Mouse (Mus musculus) lung, embryonic 15.5 days (tissue): ENCODE results near the gene Npat. TPM values are rescaled to one million over a fixed set of nuclear protein-coding genes. Genes with fewer than 3 reads are reported as not detected.

ENCODE experiments used
- ATAC-seq: fragments of 200-750 bp; cut with Nextera tagmentation; 2 replicates; pipeline ENCODE4 v1.8.0; 2017; ENCODE audit warnings: moderate number of reproducible peaks, borderline replicate concordance; ENCODE audit not compliant: low FRiP score, low TSS enrichment; ENCODE audit errors: extremely low read depth
- H3K27ac ChIP-seq: fragments of 300-500 bp; sonication (generic); 2 replicates; pipeline ENCODE4 v1.5.1; 2015; ENCODE audit warnings: moderate library complexity, mild to moderate bottlenecking, inconsistent platforms
- H3K27me3 ChIP-seq: fragments of 300-500 bp; sonication (generic); 2 replicates; pipeline ENCODE4 v1.6.1; 2015; ENCODE audit warnings: inconsistent platforms
- H3K36me3 ChIP-seq: fragments of 300-500 bp; sonication (generic); 2 replicates; pipeline ENCODE4 v1.6.1; 2015; ENCODE audit warnings: inconsistent platforms
- H3K4me1 ChIP-seq: fragments of 300-500 bp; sonication (generic); 2 replicates; pipeline ENCODE4 v1.6.1; 2015; ENCODE audit warnings: inconsistent platforms
- H3K4me2 ChIP-seq: fragments of 300-500 bp; sonication (generic); 2 replicates; pipeline ENCODE4 v1.6.1; 2015; ENCODE audit warnings: inconsistent platforms, mild to moderate bottlenecking, moderate library complexity
- H3K4me3 ChIP-seq: fragments of 300-500 bp; sonication (generic); 2 replicates; pipeline ENCODE4 v1.5.1; 2015; ENCODE audit warnings: mild to moderate bottlenecking, inconsistent platforms
- H3K9ac ChIP-seq: fragments of 300-500 bp; sonication (generic); 2 replicates; pipeline ENCODE4 v1.6.1; 2015; ENCODE audit warnings: inconsistent platforms
- H3K9me3 ChIP-seq: fragments of 300-500 bp; sonication (generic); 2 replicates; pipeline ENCODE4 v1.6.1; 2016; ENCODE audit warnings: inconsistent platforms
- WGBS: fragments of 180-500 bp; shearing (Covaris S2); methylation state at CpG from one replicate; pipeline ENCODE4 v1.1.7; 2015; 5-methylcytosine and 5-hydroxymethylcytosine counted together
- polyA plus RNA-seq: library from polyadenylated mRNA; unstranded; fragments of >200 nt; fragmentation: Nextera tagmentation; extraction: Ambion mirVana; gene quantifications from 2 replicates; pipeline ENCODE4 v1.2.1, GENCODE M21; 2015

The Npat gene
- polyA plus RNA-seq = 17.0 and 18.2 TPM in 2 replicates

DNA sequence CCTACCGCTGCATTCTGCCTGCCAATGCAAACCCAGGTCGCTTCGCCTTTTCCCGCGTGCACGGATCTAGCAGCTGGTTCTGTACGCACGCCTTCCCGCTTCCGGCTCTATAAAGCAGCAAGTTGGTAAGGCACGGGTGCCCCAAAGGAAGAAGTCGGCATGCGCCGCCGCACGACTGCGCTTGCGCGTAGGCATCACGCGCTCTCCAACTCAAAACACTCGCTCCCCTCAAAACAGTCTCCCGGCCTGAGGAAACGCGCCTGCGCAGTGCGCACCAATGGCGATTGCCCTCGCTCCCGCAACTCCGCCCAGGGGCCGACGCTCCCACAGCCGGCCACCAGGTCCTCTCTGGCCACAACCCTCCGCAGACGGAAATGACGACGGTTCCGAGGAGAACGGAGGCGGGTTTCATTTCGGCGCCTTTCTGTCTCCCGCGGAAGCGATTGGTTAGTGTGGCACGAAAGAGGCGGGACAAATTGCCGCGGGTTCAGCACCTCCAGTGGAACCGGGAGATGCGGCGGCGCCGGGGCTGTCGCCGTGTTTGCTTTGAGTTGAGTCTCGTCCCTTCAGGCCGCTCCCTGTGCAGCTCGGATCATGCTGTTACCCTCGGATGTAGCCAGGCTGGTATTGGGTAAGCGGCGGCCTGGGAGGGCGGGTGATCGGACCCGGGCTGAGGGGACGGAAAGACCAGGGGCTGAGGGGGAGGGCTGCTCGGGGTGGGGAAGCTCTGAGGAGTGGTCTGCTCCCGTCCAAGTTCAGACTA, at the start of gene Npat, which contains the start of gene Atm:
Gene Npat, plus strand, starts transcription at position 490 of the 763 bp plus-strand sequence.
Gene Atm, minus strand, starts transcription at position 183 of the 763 bp plus-strand sequence.
- Histone ChIP-seq H3K27ac (peak within 1 kb of the TSS; percentile 96), H3K9ac (peak within 1 kb of the TSS; percentile 89), H3K27me3 (no peaks in the 10 kb centered on the region), H3K4me3 (peak within 1 kb of the TSS; percentile 89), H3K36me3 (peaks cover 10% of the 10 kb centered on the region; the same call in 1 of the 2 replicates), H3K9me3 (no peaks in the 10 kb centered on the region), H3K4me1 (peaks cover 12% of the 10 kb centered on the region), H3K4me2 (peak within 1 kb of the TSS; percentile 79)
- under 1% methylated on average over 69 of the region's 69 CpGs for WGBS
- peak; percentile 99 for ATAC-seq

DNA sequence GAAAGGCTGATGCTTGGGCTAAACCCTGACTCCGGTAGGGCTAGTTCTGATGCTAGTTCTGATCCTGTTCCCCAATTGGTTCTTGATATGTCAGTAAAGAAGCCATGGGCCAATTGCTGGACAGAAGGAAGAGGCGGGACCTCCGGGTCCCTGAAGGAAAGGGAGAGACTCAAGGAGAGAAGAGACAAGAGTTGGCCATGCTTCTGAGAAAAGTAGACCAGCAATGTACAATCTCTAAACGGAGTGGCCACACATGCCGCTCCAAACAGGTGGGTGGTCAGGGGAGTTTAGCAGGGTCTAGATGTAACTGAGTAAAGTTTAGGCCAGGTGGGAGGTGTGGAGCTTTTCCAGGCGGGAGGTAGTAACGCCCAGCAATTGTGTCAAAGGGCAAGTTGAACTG, 28.8 kb upstream of the Npat start:
- Histone ChIP-seq H3K4me1 (no peaks in the 10 kb centered on the region), H3K27me3 (no peaks in the 10 kb centered on the region), H3K9me3 (no peaks in the 10 kb centered on the region), H3K9ac (no peak overlapping the region), H3K27ac (no peak overlapping the region), H3K4me3 (no peak overlapping the region), H3K36me3 (peaks cover 11% of the 10 kb centered on the region), H3K4me2 (no peak overlapping the region)
- WGBS = 84% methylated on average over 7 of the region's 7 CpGs
- no peak for ATAC-seq

DNA sequence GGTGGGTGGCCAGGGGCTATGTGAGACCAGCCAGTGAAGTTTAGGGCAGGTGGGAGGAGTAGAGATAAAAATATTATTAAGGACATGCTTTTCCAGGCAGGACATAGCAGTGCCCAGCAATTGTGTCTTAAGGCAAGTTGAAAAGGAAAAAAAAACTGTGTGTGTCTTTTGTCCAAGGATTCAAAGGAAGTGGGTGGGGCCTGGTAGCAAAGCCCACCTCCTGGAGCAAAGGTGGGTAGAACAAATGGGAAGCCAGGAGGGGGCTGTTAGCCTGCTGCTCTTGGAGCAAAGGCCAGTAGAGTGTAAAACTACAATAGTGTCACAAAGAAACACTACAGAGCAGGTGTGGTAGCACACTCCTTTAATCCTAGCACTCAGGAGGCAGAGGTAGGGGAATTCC, 22.8 kb upstream of the Npat start:
- no peak overlapping the region for H3K9ac ChIP-seq
- no peak overlapping the region for H3K4me2 ChIP-seq
- H3K4me1 ChIP-seq = no peaks in the 10 kb centered on the region
- no peak overlapping the region for H3K27ac ChIP-seq
- no peak for ATAC-seq
- H3K4me3 ChIP-seq = no peak overlapping the region
- H3K9me3 ChIP-seq = no peaks in the 10 kb centered on the region
- H3K27me3 ChIP-seq = no peaks in the 10 kb centered on the region
- peaks cover 20% of the 10 kb centered on the region for H3K36me3 ChIP-seq

DNA sequence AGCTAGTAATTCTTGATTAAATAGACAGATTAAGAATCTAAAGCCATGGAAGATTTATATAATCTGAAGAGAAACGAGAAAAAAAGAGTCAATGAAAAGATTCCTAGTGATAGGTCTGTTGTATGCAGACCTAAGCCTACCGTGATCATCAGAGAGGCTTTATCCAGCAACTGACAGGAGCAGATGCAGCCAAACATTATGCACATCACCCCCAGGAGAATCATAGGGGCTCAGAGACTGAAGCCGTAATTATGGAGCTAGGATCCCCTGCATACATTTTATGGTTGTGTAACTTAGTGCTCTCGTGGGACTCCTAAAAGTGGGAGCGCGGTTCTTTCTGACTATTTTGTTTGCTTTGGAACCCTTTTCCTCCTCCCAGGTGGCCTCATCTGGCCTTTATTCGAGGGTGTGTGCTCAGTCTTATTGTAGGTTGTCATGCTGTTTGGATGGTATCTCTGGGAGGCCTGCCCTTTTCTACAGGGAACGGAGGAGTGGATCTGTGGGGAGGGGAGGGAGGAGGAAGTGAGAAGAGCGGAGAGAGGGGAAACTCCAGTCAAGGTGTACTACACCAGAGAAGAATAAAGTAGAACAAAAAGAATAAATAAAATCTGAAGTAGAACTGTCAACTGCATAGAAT, 19.4 kb upstream of the Npat start:
- no peak for ATAC-seq
- no peaks in the 10 kb centered on the region for H3K9me3 ChIP-seq
- no peaks in the 10 kb centered on the region for H3K27me3 ChIP-seq
- H3K9ac ChIP-seq = no peak overlapping the region
- H3K4me1 ChIP-seq = no peaks in the 10 kb centered on the region
- H3K4me3 ChIP-seq = no peak overlapping the region
- 71% methylated on average over 9 of the region's 9 CpGs for WGBS
- no peak overlapping the region for H3K4me2 ChIP-seq
- H3K36me3 ChIP-seq = peaks cover 14% of the 10 kb centered on the region; the same call in 1 of the 2 replicates
- H3K27ac ChIP-seq = no peak overlapping the region

DNA sequence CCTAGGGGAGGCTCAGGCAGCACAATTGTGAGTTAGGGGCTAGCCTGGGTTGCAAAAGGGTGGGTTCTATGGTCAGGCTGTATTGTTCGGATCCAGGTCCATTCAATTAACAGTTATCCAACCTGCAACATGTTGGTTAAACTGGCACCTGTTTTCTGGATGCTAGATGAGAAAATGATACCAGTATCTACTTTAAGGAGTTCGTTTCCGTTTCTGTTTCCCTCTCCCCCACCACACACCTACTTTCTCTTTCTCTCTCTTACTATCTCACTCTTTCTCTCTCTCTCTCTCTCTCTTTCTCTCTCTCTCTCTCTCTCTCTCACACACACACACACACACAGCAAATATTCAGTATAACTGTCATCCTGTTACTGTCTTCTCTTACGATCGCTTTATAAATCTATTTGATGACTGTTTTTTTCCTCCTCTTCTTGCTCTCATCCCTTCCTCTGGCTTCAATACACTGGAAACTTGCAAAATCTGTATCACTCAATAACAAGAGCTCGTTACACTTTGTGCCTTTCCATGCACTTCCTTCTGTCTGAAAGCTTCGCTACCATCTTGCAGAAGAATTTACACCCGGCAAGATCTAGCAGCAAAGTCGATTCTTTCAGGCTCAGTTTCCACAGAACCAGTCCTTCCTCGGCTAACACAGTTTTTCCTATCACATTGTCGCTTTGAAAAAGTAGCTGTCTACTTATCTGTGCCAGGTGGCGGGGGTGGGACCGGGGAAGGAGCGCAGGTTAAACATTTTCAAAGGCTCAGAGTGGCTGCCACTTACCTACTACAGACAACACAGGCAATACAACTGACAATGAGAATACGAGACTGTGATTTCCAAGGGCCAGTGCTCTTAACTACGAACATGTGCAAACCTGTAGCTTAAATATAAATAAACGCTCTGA, 1.2 kb upstream of the Npat start:
- ATAC-seq = no peak
- WGBS = 13% methylated on average over 17 of the region's 17 CpGs
- peaks cover 14% of the 10 kb centered on the region; the same call in 1 of the 2 replicates for H3K36me3 ChIP-seq
- H3K4me3 ChIP-seq = peak overlapping the region; percentile 89
- no peaks in the 10 kb centered on the region for H3K27me3 ChIP-seq
- H3K4me1 ChIP-seq = peaks cover 12% of the 10 kb centered on the region
- H3K9me3 ChIP-seq = no peaks in the 10 kb centered on the region
- H3K9ac ChIP-seq = peak overlapping the region; percentile 57
- peak overlapping the region; percentile 79 for H3K4me2 ChIP-seq
- H3K27ac ChIP-seq = peak overlapping the region; percentile 87

DNA sequence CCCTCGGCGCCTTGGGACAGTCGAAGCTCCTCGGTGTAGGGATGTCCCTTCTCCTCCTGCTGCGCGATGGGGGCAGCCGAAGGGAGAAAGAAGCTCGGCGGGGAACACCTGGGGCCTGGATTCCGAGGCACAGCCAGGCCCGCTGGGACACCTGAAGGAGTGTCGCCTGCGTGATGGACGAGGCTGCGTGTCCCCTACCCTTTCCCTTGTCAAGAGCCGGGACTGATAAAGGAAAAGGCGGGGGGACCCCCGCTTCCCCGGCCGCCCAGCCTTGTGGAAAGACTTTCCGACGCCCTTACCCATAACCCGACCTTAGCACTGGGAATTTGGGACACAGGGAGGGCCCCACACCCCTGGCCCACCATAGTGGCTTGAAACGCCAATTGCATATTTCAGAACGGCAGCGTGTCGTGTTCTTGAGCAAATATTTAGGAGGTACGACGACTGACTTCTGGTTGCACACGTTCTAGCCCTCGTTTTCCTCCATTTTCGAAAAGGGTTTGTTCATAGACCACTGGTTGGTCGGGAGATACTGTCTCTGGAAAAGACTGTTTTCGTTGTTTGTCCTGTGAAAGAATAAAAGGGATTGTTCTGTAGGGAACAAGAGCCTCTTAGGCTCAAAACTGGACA, 604 bp downstream of the Npat start:
- Histone ChIP-seq H3K4me1 (peaks cover 12% of the 10 kb centered on the region), H3K27me3 (no peaks in the 10 kb centered on the region), H3K9me3 (no peaks in the 10 kb centered on the region), H3K36me3 (peaks cover 6% of the 10 kb centered on the region; the same call in 1 of the 2 replicates), H3K4me3 (peak overlapping the region; percentile 89), H3K27ac (peak overlapping the region; percentile 96), H3K9ac (peak overlapping the region; percentile 89), H3K4me2 (peak overlapping the region; percentile 68)
- ATAC-seq = no peak
- WGBS = under 1% methylated on average over 31 of the region's 34 CpGs

DNA sequence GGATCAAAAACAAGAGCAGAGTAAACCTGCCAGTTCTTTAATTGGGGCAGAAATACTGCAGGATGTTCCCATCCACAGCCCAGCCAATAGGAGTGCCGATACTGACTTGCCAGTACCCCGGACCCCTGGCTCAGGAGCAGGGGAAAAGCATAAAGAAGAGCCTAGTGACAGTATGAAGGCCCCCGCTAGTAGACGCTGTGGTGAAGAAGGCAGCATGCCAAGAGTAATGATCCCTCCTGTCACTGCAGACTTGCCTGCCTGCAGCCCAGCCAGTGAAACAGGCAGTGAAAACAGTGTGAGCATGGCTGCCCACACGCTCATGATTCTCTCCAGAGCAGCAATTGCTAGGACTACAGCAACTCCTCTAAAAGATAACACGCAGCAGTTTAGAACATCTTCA, 33.8 kb downstream of the Npat start:
- H3K9ac ChIP-seq = no peak overlapping the region
- H3K4me3 ChIP-seq = no peak overlapping the region
- WGBS = 86% methylated on average over 6 of the region's 6 CpGs
- H3K36me3 ChIP-seq = peaks cover 65% of the 10 kb centered on the region
- H3K27ac ChIP-seq = no peak overlapping the region
- no peaks in the 10 kb centered on the region for H3K4me1 ChIP-seq
- no peak for ATAC-seq
- no peaks in the 10 kb centered on the region for H3K9me3 ChIP-seq
- no peaks in the 10 kb centered on the region for H3K27me3 ChIP-seq
- H3K4me2 ChIP-seq = no peak overlapping the region

DNA sequence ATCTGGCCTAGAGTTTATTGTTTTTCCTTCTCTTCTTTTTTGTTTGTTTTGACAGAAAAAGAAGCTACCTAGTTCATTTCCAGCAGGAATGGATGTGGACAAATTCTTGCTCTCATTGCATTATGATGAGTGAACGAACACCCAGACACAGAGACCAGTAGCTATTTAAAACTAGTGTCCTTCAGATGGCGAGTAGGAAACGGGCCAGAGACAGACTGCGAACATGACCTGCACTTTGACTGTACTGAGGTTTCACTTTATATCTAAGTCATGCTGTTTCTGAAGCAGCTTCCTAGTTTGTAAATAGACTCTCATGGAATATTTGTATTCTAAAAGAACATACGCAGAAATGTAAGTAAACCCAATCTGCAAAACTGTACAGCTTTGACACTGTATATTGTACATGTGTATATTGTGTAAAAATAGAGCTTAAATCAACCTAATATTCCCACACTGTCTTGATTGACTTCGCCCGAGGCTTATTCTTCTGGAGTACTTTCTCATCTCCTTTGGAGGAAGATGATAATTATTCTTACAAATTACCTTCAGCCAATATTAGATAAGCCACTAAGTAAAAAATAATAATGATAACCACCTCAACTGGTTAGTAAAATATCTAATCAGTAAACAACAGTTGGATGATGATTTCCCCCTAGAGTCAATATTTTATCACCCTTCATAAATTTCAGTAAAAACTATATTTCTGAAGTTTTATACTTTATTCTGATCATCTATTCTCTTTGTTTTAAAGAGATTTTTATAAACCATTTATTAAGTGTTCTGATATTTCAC, 35.9 kb downstream of the Npat start:
- peaks cover 51% of the 10 kb centered on the region for H3K36me3 ChIP-seq
- H3K27ac ChIP-seq = no peak overlapping the region
- no peak overlapping the region for H3K4me3 ChIP-seq
- no peaks in the 10 kb centered on the region for H3K9me3 ChIP-seq
- no peaks in the 10 kb centered on the region for H3K27me3 ChIP-seq
- H3K9ac ChIP-seq = no peak overlapping the region
- ATAC-seq = no peak
- 89% methylated on average over 7 of the region's 7 CpGs for WGBS
- H3K4me1 ChIP-seq = no peaks in the 10 kb centered on the region
- no peak overlapping the region for H3K4me2 ChIP-seq

DNA sequence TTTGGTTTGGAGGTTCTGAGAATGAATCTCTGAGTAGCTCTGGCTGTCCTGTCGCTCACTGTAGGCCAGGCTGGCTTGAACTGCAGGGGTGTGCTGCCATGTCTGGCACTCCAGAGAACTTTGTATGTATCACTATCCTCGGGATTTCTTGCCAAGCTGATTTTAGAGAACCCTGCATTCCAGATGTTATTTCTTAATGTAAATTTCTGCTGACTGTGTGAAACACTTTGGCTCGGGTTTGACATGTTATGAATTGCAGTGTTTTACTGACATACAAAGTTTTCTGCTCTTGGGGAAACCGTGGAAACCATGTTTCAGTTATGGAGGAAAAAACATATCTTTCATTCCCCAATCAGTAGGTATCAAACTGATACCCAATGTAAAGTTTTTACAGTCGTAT, 38.9 kb downstream of the Npat start:
- no peak overlapping the region for H3K9ac ChIP-seq
- WGBS = 66% methylated on average over 5 of the region's 5 CpGs
- no peaks in the 10 kb centered on the region for H3K4me1 ChIP-seq
- no peak overlapping the region for H3K27ac ChIP-seq
- no peak for ATAC-seq
- H3K4me2 ChIP-seq = no peak overlapping the region
- H3K9me3 ChIP-seq = no peaks in the 10 kb centered on the region
- peaks cover 39% of the 10 kb centered on the region for H3K36me3 ChIP-seq
- no peak overlapping the region for H3K4me3 ChIP-seq
- H3K27me3 ChIP-seq = no peaks in the 10 kb centered on the region

DNA sequence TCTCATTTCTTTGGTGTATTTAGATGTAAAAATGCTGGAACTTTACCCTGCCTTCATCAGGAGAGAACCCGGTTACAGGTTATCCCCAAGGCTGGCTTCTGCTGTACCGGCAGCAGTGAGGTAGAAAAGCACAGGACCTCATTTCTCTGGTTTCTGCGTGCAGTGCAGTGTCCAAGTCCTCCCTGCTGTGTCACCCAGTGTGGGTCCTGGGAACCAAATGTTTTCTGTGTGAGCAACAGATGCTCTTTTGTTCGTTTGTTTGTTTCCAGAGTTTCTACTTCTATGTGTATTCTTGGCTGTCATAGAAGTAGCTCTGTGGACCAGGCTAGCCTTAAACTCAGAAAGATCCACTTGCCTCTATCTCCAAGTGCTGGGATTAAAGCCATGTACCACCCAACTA, 45.0 kb downstream of the Npat start:
- Histone ChIP-seq H3K27ac (no peak overlapping the region), H3K36me3 (peaks cover 53% of the 10 kb centered on the region), H3K4me1 (no peaks in the 10 kb centered on the region), H3K27me3 (no peaks in the 10 kb centered on the region), H3K9ac (no peak overlapping the region), H3K4me2 (no peak overlapping the region), H3K4me3 (no peak overlapping the region), H3K9me3 (no peaks in the 10 kb centered on the region)
- ATAC-seq = no peak
- 87% methylated on average over 4 of the region's 4 CpGs for WGBS

DNA sequence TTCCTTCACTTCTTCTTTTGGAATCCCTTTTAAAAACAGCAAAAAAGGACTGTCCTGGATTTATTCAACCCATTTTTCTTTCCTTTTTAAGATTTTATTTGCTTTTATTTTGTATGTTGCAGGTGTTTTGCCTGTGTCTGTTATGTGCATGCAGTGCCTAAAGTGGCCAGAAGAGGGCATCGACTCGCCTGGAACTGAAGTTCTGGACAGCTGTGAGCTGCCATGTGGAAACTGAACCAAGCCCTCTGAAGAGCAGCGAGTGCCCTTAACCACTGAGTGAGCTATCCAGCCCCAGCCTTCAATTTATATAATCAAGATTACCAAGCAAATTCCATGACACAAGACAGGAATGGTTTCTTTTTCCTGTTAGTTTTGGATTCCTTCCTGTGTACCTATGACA, 57.9 kb downstream of the Npat start:
- Histone ChIP-seq H3K36me3 (peaks cover 39% of the 10 kb centered on the region), H3K9ac (no peak overlapping the region), H3K4me3 (no peak overlapping the region), H3K27ac (no peak overlapping the region), H3K9me3 (no peaks in the 10 kb centered on the region), H3K4me2 (no peak overlapping the region), H3K4me1 (no peaks in the 10 kb centered on the region), H3K27me3 (no peaks in the 10 kb centered on the region)
- ATAC-seq = no peak
- WGBS = 16% methylated on average over 3 of the region's 3 CpGs
